Mouse (Mus musculus) midbrain, embryonic 14.5 days (tissue): ENCODE measurements around the gene Zfp740. TPM values are rescaled to one million over a fixed set of nuclear protein-coding genes. Genes with fewer than 3 reads are reported as not detected.

Source experiments
- ATAC-seq: fragments of 200-750 bp; cut with Nextera tagmentation; 2 replicates; pipeline ENCODE4 v1.8.0; 2017; ENCODE audit warnings: moderate number of reproducible peaks, moderate library complexity; ENCODE audit not compliant: low FRiP score, low TSS enrichment
- DNase-seq: peaks from one replicate; pipeline ENCODE4 v3.0.0-alpha.2; 2015
- H3K27ac ChIP-seq: fragments of 300-500 bp; sonication (generic); replicated peaks from 2 replicates; pipeline ENCODE4 v1.5.1; 2014; ENCODE audit warnings: mild to moderate bottlenecking, low read depth, low read length, moderate library complexity
- H3K27me3 ChIP-seq: fragments of 300-500 bp; sonication (generic); 2 replicates; pipeline ENCODE4 v1.6.1; 2014; ENCODE audit warnings: low read length, control low read depth, mixed read lengths; ENCODE audit not compliant: control insufficient read depth, insufficient read depth
- H3K36me3 ChIP-seq: fragments of 300-500 bp; sonication (generic); 2 replicates; pipeline ENCODE4 v1.6.1; 2014; ENCODE audit warnings: low read length, control low read depth; ENCODE audit not compliant: control insufficient read depth, insufficient read depth
- H3K4me1 ChIP-seq: fragments of 300-500 bp; sonication (generic); 2 replicates; pipeline ENCODE4 v1.6.1; 2014; ENCODE audit warnings: mild to moderate bottlenecking, antibody characterized with exemption, low read length, control low read depth; ENCODE audit not compliant: control insufficient read depth, insufficient read depth
- H3K4me2 ChIP-seq: fragments of 300-500 bp; sonication (generic); 2 replicates; pipeline ENCODE4 v1.6.1; 2014; ENCODE audit warnings: mild to moderate bottlenecking, low read length, moderate library complexity
- H3K4me3 ChIP-seq: fragments of 300-500 bp; sonication (generic); replicated peaks from 2 replicates; pipeline ENCODE4 v1.5.1; 2014; ENCODE audit warnings: low read depth, low read length
- H3K9ac ChIP-seq: fragments of 300-500 bp; sonication (generic); replicated peaks from 2 replicates; pipeline ENCODE4 v1.6.1; 2014; ENCODE audit warnings: mild to moderate bottlenecking, low read length, moderate library complexity
- H3K9me3 ChIP-seq: fragments of 300-500 bp; sonication (generic); 2 replicates; pipeline ENCODE4 v1.6.1; 2016; ENCODE audit warnings: low read length, control low read depth, mixed read lengths; ENCODE audit not compliant: control insufficient read depth
- WGBS: fragments of 180-500 bp; shearing (Covaris S2); extraction: QIAGEN DNeasy Blood & Tissue Kit; methylation state at CpG from one replicate; pipeline ENCODE4 v1.1.7; 2014; 5-methylcytosine and 5-hydroxymethylcytosine counted together
- polyA plus RNA-seq: library from polyadenylated mRNA; unstranded; fragments of >200 nt; fragmentation: Nextera tagmentation; extraction: Ambion mirVana; gene quantifications from 2 replicates; pipeline ENCODE4 v1.2.1, GENCODE M21; 2014

Zfp740 gene
- polyA plus RNA-seq, 1 experiment from 2014 or later, result 57.7 TPM

DNA sequence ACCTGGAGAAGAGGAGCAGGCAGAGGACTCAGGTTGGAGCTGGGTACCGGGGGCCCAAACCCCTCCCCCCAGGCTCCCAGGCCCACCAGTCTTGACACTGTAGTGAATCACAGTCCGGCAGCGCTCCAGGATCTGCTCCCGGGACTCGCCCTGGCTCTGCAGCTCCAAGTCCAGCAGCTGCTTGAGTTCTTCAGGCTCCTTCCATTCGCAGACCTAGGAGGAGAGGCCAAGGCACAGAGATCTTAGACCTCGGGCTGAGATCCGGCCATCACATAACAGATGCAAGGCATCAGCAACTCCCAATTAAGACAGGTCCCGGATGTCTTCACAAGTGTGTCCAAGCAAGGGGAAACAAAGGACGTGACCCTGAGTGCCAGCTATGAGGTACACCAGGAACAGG, 15.0 kb upstream of the Zfp740 start:
- Histone ChIP-seq H3K4me1 (no peaks in the 10 kb centered on the region), H3K4me2 (no peak overlapping the region), H3K9ac (no peak overlapping the region), H3K36me3 (0 out of 2 replicates have a peak, but pooled peaks cover 8% of the 10 kb centered on the region), H3K9me3 (no peaks in the 10 kb centered on the region), H3K27me3 (no peaks in the 10 kb centered on the region), H3K4me3 (no peak overlapping the region), H3K27ac (no peak overlapping the region)
- 95% methylated on average over 10 of the region's 10 CpGs for WGBS
- ATAC-seq (no peak), DNase-seq (no peak)

- no peak overlapping the region for H3K9ac ChIP-seq
- 0 out of 2 replicates have a peak, but pooled peaks cover 8% of the 10 kb centered on the region for H3K36me3 ChIP-seq
- WGBS, result 57% methylated on average over 6 of the region's 6 CpGs
- DNase-seq, result no peak
- ATAC-seq, result no peak
- H3K4me3 ChIP-seq, result no peak overlapping the region
- H3K9me3 ChIP-seq, result no peaks in the 10 kb centered on the region
- no peak overlapping the region for H3K27ac ChIP-seq
- H3K27me3 ChIP-seq, result no peaks in the 10 kb centered on the region
- no peaks in the 10 kb centered on the region for H3K4me1 ChIP-seq
- no peak overlapping the region for H3K4me2 ChIP-seq
These were observed 14.2 kb upstream of the Zfp740 start for GRCm38 (mm10) chr15:102188883-102189282.

DNA sequence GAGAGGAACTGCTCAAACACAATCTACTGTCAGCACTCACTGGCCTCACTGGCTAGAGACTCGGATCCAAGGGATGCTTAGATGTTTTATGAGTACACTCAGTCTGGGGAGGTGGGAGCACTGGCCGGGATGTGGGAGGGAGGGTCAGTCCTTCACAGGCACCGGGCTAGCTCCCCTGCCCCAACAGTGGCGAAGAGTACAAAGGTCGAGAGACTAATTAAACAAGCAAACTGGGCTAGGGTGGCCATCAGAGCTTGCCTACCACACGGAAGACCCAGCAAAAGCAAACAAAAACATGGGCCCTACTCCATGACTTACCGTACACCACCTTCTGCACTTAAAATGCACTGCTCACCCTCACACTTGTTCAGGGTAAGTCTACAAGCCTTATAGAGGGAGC, 11.3 kb upstream of the Zfp740 start:
- ATAC-seq (no peak), DNase-seq (no peak)
- Histone ChIP-seq H3K27ac (no peak overlapping the region), H3K4me2 (no peak overlapping the region), H3K36me3 (no peaks in the 10 kb centered on the region), H3K9ac (no peak overlapping the region), H3K27me3 (no peaks in the 10 kb centered on the region), H3K4me1 (no peaks in the 10 kb centered on the region), H3K9me3 (no peaks in the 10 kb centered on the region), H3K4me3 (no peak overlapping the region)
- WGBS, result 81% methylated on average over 7 of the region's 7 CpGs

GRCm38 (mm10) chr15:102192271-102192812, 10.7 kb upstream of the Zfp740 start:
- no peak for ATAC-seq
- no peaks in the 10 kb centered on the region for H3K4me1 ChIP-seq
- no peak for DNase-seq
- H3K36me3 ChIP-seq, result no peaks in the 10 kb centered on the region
- H3K4me2 ChIP-seq, result no peak overlapping the region
- no peak overlapping the region for H3K27ac ChIP-seq
- no peak overlapping the region for H3K4me3 ChIP-seq
- no peak overlapping the region for H3K9ac ChIP-seq
- no peaks in the 10 kb centered on the region for H3K9me3 ChIP-seq
- 75% methylated on average over 7 of the region's 7 CpGs for WGBS
- no peaks in the 10 kb centered on the region for H3K27me3 ChIP-seq

GRCm38 (mm10) chr15:102192820-102193386, 10.1 kb upstream of the Zfp740 start:
- no peak overlapping the region for H3K4me3 ChIP-seq
- WGBS, result 61% methylated on average over 5 of the region's 5 CpGs
- no peaks in the 10 kb centered on the region for H3K9me3 ChIP-seq
- H3K9ac ChIP-seq, result no peak overlapping the region
- H3K4me1 ChIP-seq, result no peaks in the 10 kb centered on the region
- H3K27ac ChIP-seq, result no peak overlapping the region
- ATAC-seq (no peak), DNase-seq (no peak)
- H3K36me3 ChIP-seq, result no peaks in the 10 kb centered on the region
- H3K4me2 ChIP-seq, result no peak overlapping the region
- H3K27me3 ChIP-seq, result no peaks in the 10 kb centered on the region

DNA sequence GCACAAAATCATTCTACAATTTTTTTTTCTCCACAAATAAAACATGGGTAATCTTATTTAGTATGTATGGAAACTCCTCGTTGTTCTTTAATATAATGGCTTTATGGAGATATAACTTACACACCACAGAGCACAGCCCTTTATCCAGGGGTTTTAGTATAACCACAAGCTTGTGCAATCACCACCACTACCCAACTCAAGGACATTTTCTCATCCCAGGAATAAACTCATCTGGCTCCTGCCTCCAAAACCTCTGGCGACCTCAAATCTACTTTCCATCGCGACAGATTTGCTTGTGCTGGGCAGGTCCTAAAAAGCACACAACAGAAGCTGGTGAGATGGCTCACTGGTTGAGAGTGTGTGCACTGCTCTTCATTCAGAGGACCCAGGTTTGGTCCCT, 9.4 kb upstream of the Zfp740 start:
- no peak for ATAC-seq
- no peak for DNase-seq
- Histone ChIP-seq H3K36me3 (no peaks in the 10 kb centered on the region), H3K27me3 (no peaks in the 10 kb centered on the region), H3K4me1 (no peaks in the 10 kb centered on the region), H3K4me3 (no peak overlapping the region), H3K9me3 (no peaks in the 10 kb centered on the region), H3K4me2 (no peak overlapping the region), H3K9ac (no peak overlapping the region), H3K27ac (no peak overlapping the region)
- 90% methylated on average over 4 of the region's 4 CpGs for WGBS

DNA sequence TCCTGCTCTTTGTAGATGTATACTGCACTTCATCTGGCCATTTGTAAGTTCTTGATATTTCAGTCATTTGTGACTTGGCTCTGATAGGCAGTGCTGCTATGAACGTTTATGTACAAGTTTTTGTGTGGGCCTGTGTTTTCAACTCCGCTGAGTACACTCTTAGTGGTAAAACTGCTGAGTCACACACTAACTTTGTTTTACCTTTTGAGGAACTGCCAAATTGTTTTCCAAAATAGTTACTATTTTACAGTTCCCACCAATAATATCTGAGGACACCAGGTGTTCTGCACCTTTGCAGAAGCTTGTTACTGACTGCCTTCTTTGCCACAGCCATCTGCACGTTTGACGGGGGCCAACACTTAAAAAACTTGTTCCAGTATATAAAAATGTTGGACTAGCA, 8.6 kb upstream of the Zfp740 start:
- ATAC-seq (no peak), DNase-seq (no peak)
- no peaks in the 10 kb centered on the region for H3K27me3 ChIP-seq
- H3K4me1 ChIP-seq, result no peaks in the 10 kb centered on the region
- H3K9ac ChIP-seq, result no peak overlapping the region
- no peak overlapping the region for H3K4me3 ChIP-seq
- no peak overlapping the region for H3K4me2 ChIP-seq
- no peaks in the 10 kb centered on the region for H3K36me3 ChIP-seq
- H3K9me3 ChIP-seq, result no peaks in the 10 kb centered on the region
- WGBS, result 87% methylated on average over 4 of the region's 4 CpGs
- no peak overlapping the region for H3K27ac ChIP-seq

GRCm38 (mm10) chr15:102195373-102195772, 7.7 kb upstream of the Zfp740 start:
- Histone ChIP-seq H3K4me1 (no peaks in the 10 kb centered on the region), H3K36me3 (no peaks in the 10 kb centered on the region), H3K27me3 (no peaks in the 10 kb centered on the region), H3K4me3 (no peak overlapping the region), H3K4me2 (no peak overlapping the region), H3K27ac (no peak overlapping the region), H3K9ac (no peak overlapping the region), H3K9me3 (no peaks in the 10 kb centered on the region)
- ATAC-seq (no peak), DNase-seq (no peak)
- 92% methylated on average over 4 of the region's 4 CpGs for WGBS

GRCm38 (mm10) chr15:102198841-102199240, 4.2 kb upstream of the Zfp740 start:
- ATAC-seq (no peak), DNase-seq (no peak)
- 82% methylated on average over 4 of the region's 4 CpGs for WGBS
- Histone ChIP-seq H3K9me3 (no peaks in the 10 kb centered on the region), H3K4me1 (peaks cover 8% of the 10 kb centered on the region; the same call in 1 of the 2 replicates), H3K4me3 (no peak overlapping the region), H3K27me3 (no peaks in the 10 kb centered on the region), H3K36me3 (no peaks in the 10 kb centered on the region), H3K9ac (no peak overlapping the region), H3K4me2 (no peak overlapping the region), H3K27ac (no peak overlapping the region)
